Mouse (Mus musculus) midbrain, embryonic 12.5 days (tissue): Measurements from ENCODE around the gene Ddx47. TPM values are rescaled to one million over a fixed set of nuclear protein-coding genes. Genes with fewer than 3 reads are reported as not detected.

ENCODE experiments used
- ATAC-seq: fragments of 200-750 bp; cut with Nextera tagmentation; 2 replicates; pipeline ENCODE4 v1.8.0; 2017; ENCODE audit warnings: low read depth, moderate TSS enrichment, moderate library complexity; ENCODE audit not compliant: low FRiP score
- H3K27ac ChIP-seq: fragments of 300-500 bp; sonication (generic); replicated peaks from 2 replicates; pipeline ENCODE4 v1.5.1; 2016; ENCODE audit warnings: mild to moderate bottlenecking
- H3K27me3 ChIP-seq: fragments of 300-500 bp; sonication (generic); 2 replicates; pipeline ENCODE4 v1.6.1; 2016; ENCODE audit warnings: mild to moderate bottlenecking
- H3K36me3 ChIP-seq: fragments of 300-500 bp; sonication (generic); 2 replicates; pipeline ENCODE4 v1.6.1; 2016
- H3K4me1 ChIP-seq: fragments of 300-500 bp; sonication (generic); 2 replicates; pipeline ENCODE4 v1.6.1; 2016
- H3K4me2 ChIP-seq: fragments of 300-500 bp; sonication (generic); replicated peaks from 2 replicates; pipeline ENCODE4 v1.6.1; 2016; ENCODE audit warnings: mild to moderate bottlenecking, moderate library complexity
- H3K4me3 ChIP-seq: fragments of 300-500 bp; sonication (generic); 2 replicates; pipeline ENCODE4 v1.5.1; 2016; ENCODE audit warnings: mild to moderate bottlenecking
- H3K9ac ChIP-seq: fragments of 300-500 bp; sonication (generic); replicated peaks from 2 replicates; pipeline ENCODE4 v1.6.1; 2016; ENCODE audit warnings: mild to moderate bottlenecking, moderate library complexity
- H3K9me3 ChIP-seq: fragments of 300-500 bp; sonication (generic); 2 replicates; pipeline ENCODE4 v1.6.1; 2016; ENCODE audit warnings: mild to moderate bottlenecking
- WGBS: fragments of 180-500 bp; shearing (Covaris S2); methylation state at CpG from one replicate; pipeline ENCODE4 v1.1.7; 2016; 5-methylcytosine and 5-hydroxymethylcytosine counted together
- polyA plus RNA-seq: library from polyadenylated mRNA; unstranded; fragments of >200 nt; fragmentation: Nextera tagmentation; extraction: Ambion mirVana; gene quantifications from 2 replicates; pipeline ENCODE4 v1.2.1, GENCODE M21; 2016

Ddx47 gene
- polyA plus RNA-seq, 1 experiment from 2014 or later, result 90.3 TPM

- Histone ChIP-seq H3K27ac (no peak overlapping the region), H3K9ac (no peak overlapping the region), H3K4me2 (peak overlapping the region; percentile 86; the same call in 1 of the 2 replicates), H3K27me3 (peaks cover 36% of the 10 kb centered on the region), H3K36me3 (no peaks in the 10 kb centered on the region), H3K4me1 (peaks cover 17% of the 10 kb centered on the region), H3K9me3 (no peaks in the 10 kb centered on the region), H3K4me3 (no peak overlapping the region)
- no peak for ATAC-seq
- 56% methylated on average over 3 of the region's 3 CpGs for WGBS
These were observed 26.7 kb upstream of the Ddx47 start for GRCm38 (mm10) chr6:134984748-134985147.

DNA sequence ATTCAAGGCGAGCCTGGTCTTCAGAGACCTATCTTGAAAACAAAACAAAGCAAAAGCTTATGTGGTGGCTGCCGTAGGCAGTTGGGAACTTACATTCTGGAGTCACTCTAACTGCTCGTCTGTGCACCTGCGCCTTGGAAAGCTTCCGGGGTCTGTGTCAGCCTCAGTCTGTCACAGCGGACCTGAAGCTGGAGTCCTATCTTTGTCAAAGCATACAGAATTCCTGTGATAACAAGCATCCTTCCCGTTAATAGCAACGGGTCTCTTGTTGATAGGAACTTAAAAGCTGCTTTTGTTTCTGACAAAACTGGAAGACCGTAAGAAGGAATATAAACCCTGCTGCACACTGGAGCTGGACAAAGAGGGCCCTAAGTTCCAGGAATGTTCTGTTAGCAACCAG, 23.0 kb upstream of the Ddx47 start:
- WGBS, result 83% methylated on average over 9 of the region's 9 CpGs

GRCm38 (mm10) chr6:134990674-134991073, 20.7 kb upstream of the Ddx47 start:
- Histone ChIP-seq H3K9me3 (no peaks in the 10 kb centered on the region), H3K4me3 (no peak overlapping the region), H3K27ac (no peak overlapping the region), H3K4me2 (no peak overlapping the region), H3K36me3 (no peaks in the 10 kb centered on the region), H3K27me3 (no peaks in the 10 kb centered on the region), H3K4me1 (no peaks in the 10 kb centered on the region), H3K9ac (no peak overlapping the region)
- no peak for ATAC-seq
- 93% methylated on average over 6 of the region's 6 CpGs for WGBS

More for the DNA sequence above, 23.0 kb upstream of the Ddx47 start:
- Histone ChIP-seq H3K27ac (no peak overlapping the region), H3K4me1 (peaks cover 9% of the 10 kb centered on the region), H3K9me3 (no peaks in the 10 kb centered on the region), H3K4me2 (no peak overlapping the region), H3K9ac (no peak overlapping the region), H3K36me3 (no peaks in the 10 kb centered on the region), H3K4me3 (no peak overlapping the region), H3K27me3 (peaks cover 10% of the 10 kb centered on the region; the same call in 1 of the 2 replicates)
- ATAC-seq, result no peak

DNA sequence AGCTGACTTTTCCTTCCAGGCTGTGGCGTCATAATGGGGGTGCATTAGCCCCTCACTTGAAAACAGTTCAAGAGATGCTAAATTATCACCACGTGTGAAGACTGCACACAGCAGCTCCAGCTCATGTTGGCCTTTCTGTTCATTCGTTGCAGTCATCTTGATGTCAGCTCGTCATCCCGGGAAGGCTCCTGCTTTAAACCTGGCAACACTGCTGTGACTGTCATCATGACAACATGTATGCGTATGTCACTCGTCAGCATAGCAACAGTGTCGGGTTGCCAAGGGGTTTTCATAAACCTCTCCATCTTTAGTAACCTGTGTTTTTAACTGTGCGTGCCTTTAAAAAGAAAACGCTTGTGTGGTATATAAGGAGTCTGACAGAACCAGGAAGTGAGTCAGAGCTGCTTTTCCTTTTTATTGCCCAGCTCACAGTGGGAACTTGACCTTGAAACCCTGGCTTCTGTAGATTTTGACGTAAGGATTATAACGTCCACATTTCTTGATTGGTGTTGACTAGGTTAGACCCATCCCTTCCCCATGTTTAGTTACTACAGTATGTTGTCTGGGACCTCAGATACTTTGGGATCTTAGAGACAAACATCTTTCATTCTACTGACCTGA, 17.3 kb upstream of the Ddx47 start:
- Histone ChIP-seq H3K4me3 (no peak overlapping the region), H3K9me3 (no peaks in the 10 kb centered on the region), H3K36me3 (no peaks in the 10 kb centered on the region), H3K27ac (no peak overlapping the region), H3K4me1 (no peaks in the 10 kb centered on the region), H3K27me3 (no peaks in the 10 kb centered on the region), H3K9ac (no peak overlapping the region), H3K4me2 (no peak overlapping the region)
- WGBS, result 80% methylated on average over 12 of the region's 12 CpGs
- ATAC-seq, result no peak

- no peak for ATAC-seq
- 88% methylated on average over 8 of the region's 8 CpGs for WGBS
These were observed 16.4 kb upstream of the Ddx47 start for GRCm38 (mm10) chr6:134994985-134995384.

DNA sequence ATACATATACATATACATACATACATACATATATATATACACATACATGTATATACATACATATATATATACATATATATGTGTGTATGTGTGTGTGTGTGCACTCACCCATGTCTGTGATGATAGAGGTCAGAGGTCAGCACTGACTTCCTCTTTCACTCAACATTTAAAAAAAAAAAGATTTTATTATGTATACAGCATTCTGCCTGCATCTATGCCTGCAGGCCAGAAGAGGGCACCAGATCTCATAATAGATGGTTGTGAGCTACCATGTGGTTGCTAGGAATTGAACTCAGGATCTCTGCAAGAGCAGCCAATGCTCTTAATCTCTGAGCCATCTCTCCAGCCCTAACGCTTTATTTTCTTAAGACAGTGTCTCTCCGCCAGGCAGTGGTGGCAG, 14.5 kb upstream of the Ddx47 start:
- WGBS, result 81% methylated on average over 2 of the region's 2 CpGs
- H3K9ac ChIP-seq, result no peak overlapping the region
- no peaks in the 10 kb centered on the region for H3K27me3 ChIP-seq
- H3K4me2 ChIP-seq, result no peak overlapping the region
- H3K36me3 ChIP-seq, result no peaks in the 10 kb centered on the region
- no peak overlapping the region for H3K4me3 ChIP-seq
- H3K9me3 ChIP-seq, result no peaks in the 10 kb centered on the region
- H3K27ac ChIP-seq, result no peak overlapping the region
- no peaks in the 10 kb centered on the region for H3K4me1 ChIP-seq
- no peak for ATAC-seq

More at GRCm38 (mm10) chr6:134994985-134995384, 16.4 kb upstream of the Ddx47 start:
- Histone ChIP-seq H3K4me2 (no peak overlapping the region), H3K27ac (no peak overlapping the region), H3K9ac (no peak overlapping the region), H3K4me1 (no peaks in the 10 kb centered on the region), H3K9me3 (no peaks in the 10 kb centered on the region), H3K4me3 (no peak overlapping the region), H3K27me3 (no peaks in the 10 kb centered on the region), H3K36me3 (no peaks in the 10 kb centered on the region)

DNA sequence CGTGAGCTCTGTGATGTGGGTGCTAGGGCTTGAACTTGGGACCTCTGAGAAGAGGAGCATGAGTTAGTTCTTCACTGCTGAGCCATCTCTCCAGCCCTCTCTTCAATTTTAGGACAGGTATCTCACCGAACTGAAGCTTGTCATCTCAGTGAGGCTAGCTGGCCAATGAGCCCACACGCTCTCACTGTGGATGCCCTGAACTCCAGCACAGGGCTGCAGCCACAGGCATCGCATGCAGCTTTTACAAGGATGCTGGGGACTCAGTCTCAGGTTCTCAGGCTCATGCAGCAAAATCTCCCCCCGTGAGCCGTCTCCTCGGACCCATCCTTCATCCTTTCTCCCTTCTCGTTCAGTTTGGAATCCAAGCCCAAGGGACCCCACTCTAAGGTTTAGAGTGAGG, 13.3 kb upstream of the Ddx47 start:
- WGBS, result 91% methylated on average over 8 of the region's 8 CpGs
- Histone ChIP-seq H3K9me3 (no peaks in the 10 kb centered on the region), H3K4me3 (no peak overlapping the region), H3K36me3 (no peaks in the 10 kb centered on the region), H3K27me3 (no peaks in the 10 kb centered on the region), H3K9ac (no peak overlapping the region), H3K4me1 (no peaks in the 10 kb centered on the region), H3K4me2 (no peak overlapping the region), H3K27ac (no peak overlapping the region)
- ATAC-seq, result no peak

- Histone ChIP-seq H3K27me3 (no peaks in the 10 kb centered on the region), H3K9me3 (no peaks in the 10 kb centered on the region), H3K4me3 (no peak overlapping the region), H3K27ac (no peak overlapping the region), H3K4me1 (no peaks in the 10 kb centered on the region), H3K9ac (no peak overlapping the region), H3K36me3 (no peaks in the 10 kb centered on the region), H3K4me2 (no peak overlapping the region)
- no peak for ATAC-seq
- whole genome bisulfite sequencing, result 84% methylated on average over 3 of the region's 3 CpGs
These were observed 12.6 kb upstream of the Ddx47 start for GRCm38 (mm10) chr6:134998781-134999180.

GRCm38 (mm10) chr6:135000272-135000671, 11.1 kb upstream of the Ddx47 start:
- WGBS, result 79% methylated on average over 4 of the region's 4 CpGs
- Histone ChIP-seq H3K27me3 (no peaks in the 10 kb centered on the region), H3K9ac (no peak overlapping the region), H3K36me3 (no peaks in the 10 kb centered on the region), H3K4me3 (no peak overlapping the region), H3K4me1 (no peaks in the 10 kb centered on the region), H3K27ac (no peak overlapping the region), H3K9me3 (no peaks in the 10 kb centered on the region), H3K4me2 (no peak overlapping the region)
- no peak for ATAC-seq

- Histone ChIP-seq H3K4me1 (no peaks in the 10 kb centered on the region), H3K9me3 (no peaks in the 10 kb centered on the region), H3K4me2 (no peak overlapping the region), H3K36me3 (no peaks in the 10 kb centered on the region), H3K9ac (no peak overlapping the region), H3K27me3 (no peaks in the 10 kb centered on the region), H3K27ac (no peak overlapping the region), H3K4me3 (no peak overlapping the region)
- no peak for ATAC-seq
- WGBS, result 93% methylated on average over 4 of the region's 4 CpGs
These were observed 9.4 kb upstream of the Ddx47 start for GRCm38 (mm10) chr6:135001991-135002390.

DNA sequence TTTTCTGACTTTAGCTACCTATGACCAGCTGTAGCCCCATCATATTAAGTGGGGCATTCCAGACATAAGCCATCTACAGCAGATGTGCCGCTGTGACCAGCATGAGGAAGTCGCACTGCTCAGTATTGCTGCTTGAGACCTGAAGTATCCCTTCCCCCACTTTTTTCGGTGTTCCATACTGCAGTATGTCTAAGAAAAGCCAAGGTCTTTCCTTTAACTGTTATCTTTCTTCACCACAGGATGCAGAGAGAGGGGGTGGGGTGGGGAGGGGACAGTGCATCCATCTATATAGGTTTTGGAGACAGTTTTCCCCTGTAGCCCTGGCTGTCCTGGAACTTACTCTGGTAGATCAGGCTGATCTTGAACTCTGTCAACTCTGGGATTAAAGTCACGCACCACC, 5.0 kb upstream of the Ddx47 start:
- H3K4me1 ChIP-seq, result no peaks in the 10 kb centered on the region
- WGBS, result 93% methylated on average over 4 of the region's 4 CpGs

GRCm38 (mm10) chr6:135011734-135012116, 313 bp downstream of the Ddx47 start:
- Histone ChIP-seq H3K4me3 (peak overlapping the region; percentile 78), H3K9ac (peak overlapping the region; percentile 71), H3K9me3 (no peaks in the 10 kb centered on the region), H3K4me1 (peaks cover 7% of the 10 kb centered on the region), H3K27me3 (no peaks in the 10 kb centered on the region), H3K36me3 (peaks cover 30% of the 10 kb centered on the region), H3K4me2 (peak overlapping the region; percentile 86), H3K27ac (no peak overlapping the region)
- under 1% methylated on average over 14 of the region's 14 CpGs for WGBS
- ATAC-seq, result peak; percentile 60

More for the DNA sequence above, 5.0 kb upstream of the Ddx47 start:
- Histone ChIP-seq H3K4me3 (no peak overlapping the region), H3K9ac (no peak overlapping the region), H3K4me2 (no peak overlapping the region), H3K27me3 (no peaks in the 10 kb centered on the region), H3K36me3 (no peaks in the 10 kb centered on the region), H3K27ac (no peak overlapping the region), H3K9me3 (no peaks in the 10 kb centered on the region)
- ATAC-seq, result no peak

- Histone ChIP-seq H3K4me1 (peaks cover 4% of the 10 kb centered on the region), H3K27ac (no peak overlapping the region), H3K4me3 (no peak overlapping the region), H3K9ac (no peak overlapping the region), H3K36me3 (peaks cover 84% of the 10 kb centered on the region), H3K4me2 (no peak overlapping the region), H3K27me3 (no peaks in the 10 kb centered on the region), H3K9me3 (no peaks in the 10 kb centered on the region)
- 95% methylated on average over 11 of the region's 11 CpGs for WGBS
- no peak for ATAC-seq
These were observed 5.8 kb downstream of the Ddx47 start for GRCm38 (mm10) chr6:135017211-135017610.
